Mouse (Mus musculus): ENCODE data around the gene Ccl9.

Gene Ccl9

GRCm38 (mm10) chr11:83578186-83578760 is at the start of gene Ccl9:
Gene Ccl9 (minus strand): TSS chr11:83578636.
- DNase-seq = peak; percentile 20

DNA sequence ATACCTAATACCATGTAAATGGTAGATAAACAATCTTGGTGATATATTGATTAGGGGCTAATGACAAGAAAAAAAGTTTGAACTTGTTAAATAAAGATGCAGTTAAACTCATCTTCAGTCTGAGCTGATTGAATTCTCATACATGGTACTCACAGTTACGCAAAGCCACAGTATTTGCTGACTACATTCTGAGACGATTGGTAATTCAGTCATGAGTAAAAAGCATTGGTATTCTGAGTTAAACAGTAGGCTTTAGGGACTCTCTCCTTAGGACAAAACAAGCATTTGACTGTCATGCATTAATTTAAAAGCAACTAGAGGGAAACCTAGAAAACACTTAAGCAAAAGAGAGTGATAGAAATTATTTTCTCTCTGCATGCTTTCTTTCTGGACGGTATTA is 45.1 kb upstream of the Ccl9 start:
- DNase-seq = no peak

DNA sequence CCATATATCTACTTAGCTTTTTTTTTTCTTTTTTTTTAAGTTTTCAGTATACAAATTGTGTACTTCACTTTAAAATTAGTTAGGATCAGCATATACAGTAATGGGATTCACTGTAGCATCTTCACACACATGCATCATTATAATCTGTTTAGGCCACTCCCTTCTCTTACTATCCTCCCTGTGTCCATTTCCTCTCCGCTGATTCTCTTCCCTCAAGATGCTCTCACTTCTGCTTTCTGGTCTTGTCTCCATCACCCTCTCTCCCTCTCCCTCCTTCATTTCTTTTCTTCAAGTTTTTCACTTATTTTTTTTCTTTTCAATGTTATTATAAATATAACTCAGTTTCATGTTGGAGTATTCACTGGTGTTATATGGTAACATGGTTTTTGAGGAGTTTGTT is 40.6 kb upstream of the Ccl9 start:
- DNase-seq = no peak

- DNase-seq = no peak
Observed at GRCm38 (mm10) chr11:83618238-83618637, 39.8 kb upstream of the Ccl9 start.

- no peak for DNase-seq
Observed at GRCm38 (mm10) chr11:83616586-83616985, 38.1 kb upstream of the Ccl9 start.

DNA sequence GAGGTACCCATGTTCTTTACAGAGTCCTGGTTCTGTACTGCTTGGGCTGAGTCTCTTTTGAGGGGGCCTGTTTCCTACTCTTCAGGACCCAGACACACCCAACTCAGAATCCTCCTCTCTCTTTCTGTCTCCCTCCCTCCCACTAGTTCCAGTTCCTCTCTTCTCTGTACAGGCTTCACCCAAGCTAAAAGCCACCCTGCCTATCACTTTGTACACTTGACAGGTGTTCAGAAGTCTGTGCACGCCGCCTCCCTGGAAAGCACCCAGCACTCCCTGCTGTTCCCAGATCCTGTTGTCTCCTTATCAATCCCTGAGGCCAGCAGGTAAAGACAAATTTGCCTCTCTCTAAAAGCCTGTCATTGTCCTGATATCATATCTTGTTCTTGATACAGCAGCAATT is 32.5 kb upstream of the Ccl9 start:
- no peak for DNase-seq

DNA sequence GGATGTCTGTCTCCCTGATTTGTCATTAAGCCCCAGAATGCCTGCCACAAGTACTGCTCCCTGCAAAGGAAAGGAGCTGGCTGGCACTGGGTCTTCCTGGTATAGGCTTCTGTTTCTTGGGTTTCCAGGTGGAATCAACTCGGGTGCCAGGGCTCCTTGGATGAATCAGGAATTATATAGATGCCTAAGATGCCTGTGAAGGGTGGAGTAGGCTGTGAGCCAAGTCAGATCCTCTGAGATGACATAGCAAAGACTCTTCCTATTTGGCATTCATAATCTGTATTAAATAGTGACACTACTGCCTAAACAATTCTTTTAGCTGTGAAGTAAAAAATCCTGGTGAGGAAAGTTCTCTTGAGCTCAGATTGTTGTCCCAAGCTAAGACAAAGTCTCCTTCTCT is 28.0 kb upstream of the Ccl9 start:
- no peak for DNase-seq

DNA sequence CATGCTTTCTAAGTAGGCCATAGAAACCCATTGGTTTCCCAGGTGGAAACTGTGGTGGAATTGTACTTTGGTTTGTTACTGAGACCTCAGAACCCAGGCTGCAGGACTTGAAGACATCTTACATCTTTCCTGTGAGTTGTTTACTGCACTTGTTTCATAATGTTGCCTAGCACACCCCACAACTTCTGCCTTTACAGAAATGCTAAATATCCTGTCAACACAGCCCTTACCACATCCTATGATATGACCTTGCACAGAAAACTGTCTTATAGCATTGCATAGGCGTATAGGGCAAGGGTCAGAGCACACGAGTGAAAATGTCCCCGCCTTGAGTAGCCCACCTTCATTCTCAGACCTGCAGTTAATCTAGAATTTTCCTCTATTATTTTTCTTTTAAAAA is 27.1 kb upstream of the Ccl9 start:
- DNase-seq = no peak

- DNase-seq = no peak
Observed at GRCm38 (mm10) chr11:83604698-83605097, 26.3 kb upstream of the Ccl9 start.

DNA sequence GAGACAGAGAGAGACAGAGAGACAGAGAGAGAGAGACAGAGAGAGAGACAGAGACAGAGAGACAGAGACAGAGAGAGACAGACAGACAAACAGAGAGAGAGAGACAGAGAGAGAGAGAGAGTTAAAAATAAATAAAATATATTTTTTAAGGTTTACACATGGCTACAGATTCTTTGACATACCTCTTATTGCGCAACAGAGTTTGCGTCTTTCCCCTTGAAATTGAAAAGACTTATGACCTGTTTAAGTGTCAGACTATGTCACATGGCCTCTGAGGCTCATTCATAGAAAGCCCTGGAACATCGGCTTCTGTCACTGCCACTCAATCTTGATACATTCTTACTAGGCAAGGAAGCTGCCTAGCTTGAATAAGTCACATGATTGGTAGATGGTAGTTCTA is 25.0 kb upstream of the Ccl9 start:
- DNase-seq = no peak

- no peak for DNase-seq
Observed at GRCm38 (mm10) chr11:83600576-83600975, 22.1 kb upstream of the Ccl9 start.

- no peak for DNase-seq
Observed at GRCm38 (mm10) chr11:83598991-83599390, 20.6 kb upstream of the Ccl9 start.

DNA sequence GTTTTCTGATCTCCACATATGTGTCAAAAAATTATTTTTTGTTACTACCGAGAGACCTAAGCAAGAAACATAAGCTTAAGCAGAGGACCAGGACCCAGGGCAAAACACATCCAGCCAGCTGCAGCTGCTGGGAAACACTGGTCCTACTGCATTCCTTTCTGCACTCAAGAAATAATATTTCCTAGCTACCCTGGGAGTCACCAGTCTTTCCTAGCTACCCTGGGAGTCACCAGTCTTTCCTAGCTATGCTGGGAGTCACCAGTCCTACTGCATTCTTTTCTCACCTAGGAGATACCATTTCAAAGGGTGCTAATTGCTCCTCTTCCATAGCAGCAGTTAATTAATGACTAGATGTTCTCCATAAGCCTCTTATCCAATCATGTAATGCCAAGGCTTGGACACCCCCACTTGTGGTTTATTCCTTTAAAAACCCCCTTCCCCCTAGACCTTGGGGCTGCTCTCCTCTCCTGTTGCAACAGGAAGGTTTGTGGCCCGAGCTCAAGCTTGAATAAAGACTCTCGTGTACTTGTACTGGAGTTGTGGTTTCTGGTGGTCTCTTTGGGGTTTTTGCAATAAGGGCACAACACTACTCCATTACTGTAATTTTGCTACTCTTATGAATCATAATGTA is 19.9 kb upstream of the Ccl9 start:
- no peak for DNase-seq

DNA sequence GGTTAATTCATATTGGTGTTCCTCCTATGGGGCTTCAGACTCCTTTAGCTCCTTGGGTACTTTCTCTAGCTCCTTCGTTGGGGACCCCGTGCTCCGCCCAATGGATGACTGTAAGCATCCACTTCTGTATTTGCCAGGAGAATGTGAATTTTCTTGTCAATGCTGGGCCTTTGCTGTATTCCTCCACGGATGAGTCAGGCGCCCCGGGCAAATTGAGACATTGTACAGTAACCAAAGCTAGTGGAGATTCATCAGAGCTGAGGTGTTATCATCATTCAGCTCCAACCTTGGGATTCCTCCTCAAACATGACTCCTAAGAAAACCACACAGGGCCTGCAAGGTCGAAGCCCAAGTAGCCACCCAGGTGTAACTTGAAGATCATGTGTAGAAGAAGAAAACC is 19.4 kb upstream of the Ccl9 start:
- DNase-seq = no peak

GRCm38 (mm10) chr11:83595669-83596455 is 17.4 kb upstream of the Ccl9 start:
- DNase-seq = no peak

GRCm38 (mm10) chr11:83593453-83593852 is 15.0 kb upstream of the Ccl9 start:
- no peak for DNase-seq

DNA sequence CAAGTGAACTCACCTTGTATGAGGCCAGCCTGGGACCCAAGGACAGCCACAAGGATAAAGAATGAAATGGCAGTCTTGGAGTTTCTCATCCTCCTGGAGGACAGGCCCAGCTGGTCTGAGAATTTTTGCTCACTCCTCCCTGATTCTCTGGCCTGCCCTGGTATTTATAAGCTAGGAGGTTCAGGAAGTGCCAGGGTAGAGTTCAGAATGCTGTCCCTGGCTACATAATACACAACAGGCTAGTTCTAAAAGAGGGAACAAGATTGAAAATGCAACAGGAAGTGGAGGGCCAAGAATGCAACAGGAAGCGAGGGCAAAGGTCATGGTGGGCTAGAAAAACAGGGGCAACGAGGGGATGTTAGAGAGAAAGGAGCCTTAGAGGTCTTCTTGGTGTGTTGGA is 14.4 kb upstream of the Ccl9 start, which contains the start of gene Ccl6:
Gene Ccl6 (minus strand): TSS at position 235 of the 400 bp plus-strand sequence.
- peak; percentile 24 for DNase-seq

- no peak for DNase-seq
Observed at GRCm38 (mm10) chr11:83584232-83584631, 5.8 kb upstream of the Ccl9 start.

DNA sequence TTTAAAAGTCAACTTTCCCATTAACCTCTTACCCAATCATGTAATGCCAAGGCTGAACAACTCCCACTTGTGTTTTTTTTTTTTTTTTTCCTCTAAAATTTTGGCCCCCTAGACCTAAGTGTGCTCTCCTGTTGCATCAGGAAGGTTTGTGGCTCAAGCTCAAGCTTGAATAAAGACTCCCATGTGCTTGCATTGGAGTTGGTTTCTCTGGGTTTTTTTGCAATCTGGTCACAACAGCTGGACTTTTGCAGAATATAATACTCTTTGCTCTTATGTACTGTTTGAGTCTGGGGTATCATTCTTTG is 5.0 kb upstream of the Ccl9 start:
- no peak for DNase-seq

DNA sequence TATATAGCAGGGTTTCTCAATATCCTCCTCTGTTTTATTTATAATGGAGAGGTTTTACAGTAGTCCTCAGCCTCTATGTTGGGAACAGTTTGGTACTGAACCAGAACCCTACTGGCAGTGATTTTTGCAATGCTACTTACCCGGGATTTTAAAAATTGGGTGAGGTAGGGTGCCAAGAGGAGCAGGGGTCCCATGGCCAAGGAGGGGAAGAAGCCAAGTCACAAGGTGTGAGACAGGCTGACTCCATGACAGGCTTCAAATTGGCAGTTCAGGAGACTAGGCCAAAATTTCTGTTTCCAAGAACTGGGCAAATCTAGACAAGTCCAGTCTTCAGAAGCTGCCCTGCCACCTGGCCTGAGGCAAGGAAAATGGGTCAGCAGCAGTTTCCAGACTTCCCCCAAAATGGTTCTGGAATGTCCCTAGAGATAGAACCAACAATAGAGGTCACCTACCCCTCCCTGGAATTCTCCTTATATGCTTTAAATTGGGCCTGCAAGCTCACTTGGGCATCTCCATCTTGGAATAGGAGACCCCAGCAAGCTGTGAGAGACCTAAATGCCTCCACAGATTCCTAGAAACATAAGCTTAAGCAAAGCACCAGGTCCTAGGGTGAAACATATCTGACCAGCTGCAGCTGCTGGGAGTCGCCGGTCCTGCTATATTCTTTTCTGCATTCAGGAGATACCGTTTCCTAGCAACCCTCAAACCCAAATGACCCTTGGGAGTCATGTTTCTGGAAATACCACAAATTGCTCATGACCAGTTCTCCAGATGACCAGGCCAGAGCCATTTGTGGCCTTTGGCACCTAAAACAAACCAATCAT is 4.4 kb upstream of the Ccl9 start:
- peak; percentile 25 for DNase-seq

DNA sequence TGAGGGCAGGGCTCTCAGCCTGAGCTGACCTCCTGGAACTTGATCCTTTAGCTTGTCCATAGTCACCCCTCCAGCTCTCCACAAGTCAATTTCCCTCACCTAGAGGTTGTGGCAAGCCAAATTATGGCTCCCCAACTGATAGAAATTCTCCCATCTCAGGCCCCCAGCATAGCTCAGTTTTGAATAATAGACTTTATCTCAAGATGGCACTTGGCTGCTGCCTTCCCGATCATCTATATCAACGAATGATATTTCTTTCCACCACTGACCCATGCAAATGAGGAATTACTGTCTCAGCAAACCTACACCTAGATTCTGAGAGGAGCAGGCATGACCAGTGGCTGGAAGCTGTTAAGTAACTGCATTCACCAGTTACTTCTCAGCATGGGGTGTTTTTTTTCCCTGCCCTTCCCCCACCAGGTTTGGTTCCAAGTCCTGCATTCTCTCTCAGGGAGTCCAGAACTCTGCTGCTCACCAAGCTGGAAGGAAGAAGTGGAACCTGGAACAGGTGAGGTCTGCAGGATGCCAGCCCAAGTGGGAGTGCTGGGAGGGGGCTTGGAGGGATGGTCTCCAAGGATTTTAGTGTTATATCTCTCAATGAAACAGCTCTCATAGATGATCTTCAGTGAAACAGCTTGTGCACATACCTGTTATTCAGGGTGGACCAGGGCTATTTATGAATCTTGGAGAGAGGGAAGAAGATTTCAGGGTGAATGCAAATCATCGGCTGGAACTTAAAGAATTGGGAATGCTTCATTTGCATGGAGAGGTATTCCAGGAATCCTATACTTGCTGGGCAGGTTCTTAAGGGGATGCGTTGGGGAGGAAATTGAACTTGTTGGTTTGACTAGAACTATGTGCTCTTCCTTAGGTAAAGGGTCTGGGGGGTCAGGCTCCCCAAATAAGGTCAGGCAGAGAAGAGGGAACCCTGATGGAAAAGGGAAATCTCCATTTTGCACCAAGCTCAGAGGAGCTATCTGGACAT is 3.5 kb upstream of the Ccl9 start:
- no peak for DNase-seq

GRCm38 (mm10) chr11:83580699-83581232 is 2.3 kb upstream of the Ccl9 start:
- no peak for DNase-seq

All from embryo, embryonic 11 days (tissue).